Mouse (Mus musculus) layer of hippocampus, adult 8-10 months (tissue): ENCODE measurements at regions not wholly inside any gene's neighbourhood (a gene's known extent, or its start where the extent isn't known, plus 50 kb on each side); places are given as distances from the start of the nearest gene placed in this dataset.

Experiments
- DNase-seq, 2 experiments: peaks; one replicate each; pipeline ENCODE4 v3.0.0; 2022; ENCODE audit warnings: low spot score in 2 of 2

GRCm38 (mm10) chr8:56682564-56682963 lies 131.7 kb downstream of the Fbxo8 start:
- DNase-seq: no peak

GRCm38 (mm10) chr8:56684352-56684751 lies 133.5 kb downstream of the Fbxo8 start:
- no peak for DNase-seq

- no peak for DNase-seq
Measured at GRCm38 (mm10) chr8:56695436-56695835, 144.5 kb downstream of the Fbxo8 start.

- DNase-seq: no peak
Measured at GRCm38 (mm10) chr8:56700580-56701145, 149.8 kb downstream of the Fbxo8 start.

- DNase-seq: no peak
Measured at GRCm38 (mm10) chr8:56706377-56706776, 155.5 kb downstream of the Fbxo8 start.

GRCm38 (mm10) chr8:56706941-56707706 lies 156.2 kb downstream of the Fbxo8 start:
- peak; percentile 5 to 9 for DNase-seq

GRCm38 (mm10) chr8:56720001-56720400 lies 169.1 kb downstream of the Fbxo8 start:
- DNase-seq: no peak

GRCm38 (mm10) chr8:56722473-56723236 lies 171.8 kb downstream of the Fbxo8 start:
- no peak for DNase-seq

- no peak for DNase-seq
Measured at GRCm38 (mm10) chr8:56724607-56725006, 173.7 kb downstream of the Fbxo8 start.

- DNase-seq: no peak
Measured at GRCm38 (mm10) chr8:56733318-56733717, 182.4 kb downstream of the Fbxo8 start.

GRCm38 (mm10) chr8:56735021-56735420 lies 184.1 kb downstream of the Fbxo8 start:
- DNase-seq: no peak

- no peak for DNase-seq
Measured at GRCm38 (mm10) chr8:56767034-56767433, 216.1 kb downstream of the Fbxo8 start.

GRCm38 (mm10) chr8:56784441-56784840 lies 233.6 kb downstream of the Fbxo8 start:
- DNase-seq: no peak

GRCm38 (mm10) chr8:56789549-56790270 lies 238.8 kb downstream of the Fbxo8 start:
- DNase-seq: no peak

- DNase-seq: no peak
Measured at GRCm38 (mm10) chr8:56832651-56833050, 281.8 kb downstream of the Fbxo8 start.

- no peak for DNase-seq
Measured at GRCm38 (mm10) chr8:56833129-56833528, 282.2 kb downstream of the Fbxo8 start.

- DNase-seq: no peak
Measured at GRCm38 (mm10) chr8:56883449-56883848, 332.6 kb downstream of the Fbxo8 start.

- DNase-seq: no peak
Measured at GRCm38 (mm10) chr8:56884195-56884594, 333.3 kb downstream of the Fbxo8 start.

- no peak for DNase-seq
Measured at GRCm38 (mm10) chr8:56893638-56894037, 342.7 kb downstream of the Fbxo8 start.

GRCm38 (mm10) chr8:56915362-56915761 lies 364.5 kb downstream of the Fbxo8 start:
- DNase-seq: no peak

- no peak for DNase-seq
Measured at GRCm38 (mm10) chr8:56915989-56916388, 365.1 kb downstream of the Fbxo8 start.

- DNase-seq: no peak
Measured at GRCm38 (mm10) chr8:56924724-56925123, 373.8 kb downstream of the Fbxo8 start.
